Mouse (Mus musculus): ENCODE data around the gene Pcbp3.

DNA sequence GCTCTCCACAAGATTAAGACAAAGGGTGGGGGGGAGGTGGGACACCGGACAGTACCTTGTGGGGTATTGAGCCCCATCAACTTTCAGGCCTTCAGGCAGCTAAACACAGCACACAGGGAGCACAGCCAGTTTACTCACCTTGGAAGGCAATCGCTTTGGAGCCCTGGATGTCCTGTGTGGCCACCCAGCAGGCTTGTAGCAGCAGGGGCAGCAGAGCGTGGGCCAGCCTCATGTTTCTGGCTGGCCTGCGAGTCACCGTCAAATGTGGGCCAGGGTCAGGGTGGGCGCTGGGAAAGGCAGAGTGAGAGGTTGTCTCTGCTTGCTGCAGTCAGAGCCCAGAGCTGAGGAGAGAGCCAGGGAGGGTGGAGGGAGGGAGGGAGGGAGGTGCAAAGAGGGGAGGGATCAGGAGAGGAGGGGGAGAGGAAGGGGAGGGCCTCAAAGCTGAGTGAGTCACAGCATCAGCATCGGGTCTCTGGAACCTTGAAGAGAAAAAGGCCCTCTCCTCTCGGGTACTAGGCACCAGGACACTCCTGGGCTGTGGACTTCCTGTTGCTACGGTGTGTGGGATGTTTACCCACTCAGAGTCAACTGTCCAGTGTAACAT lies 235.9 kb downstream of the Pcbp3 start, which contains the start of gene Col6a1:
- TF ChIP-seq POLR2A (IDR thresholded peaks at IDR 0.05; ENCODE audit: borderline replicate concordance, insufficient read depth, low read length) (no peak), CTCF (IDR thresholded peaks at IDR 0.05; ENCODE audit: borderline replicate concordance, insufficient read depth, low read depth, low read length) (no peak)
